Mouse (Mus musculus): ENCODE data around the gene Mindy3.

Gene Mindy3

GRCm38 (mm10) chr2:12301431-12302170 lies 117.7 kb downstream of the Mindy3 start, which contains the start of gene Itga8:
Gene Itga8 (minus strand): TSS chr2:12301922.
- peak; percentile 78 for DNase-seq (ENCODE audit: low read depth, low spot score)

DNA sequence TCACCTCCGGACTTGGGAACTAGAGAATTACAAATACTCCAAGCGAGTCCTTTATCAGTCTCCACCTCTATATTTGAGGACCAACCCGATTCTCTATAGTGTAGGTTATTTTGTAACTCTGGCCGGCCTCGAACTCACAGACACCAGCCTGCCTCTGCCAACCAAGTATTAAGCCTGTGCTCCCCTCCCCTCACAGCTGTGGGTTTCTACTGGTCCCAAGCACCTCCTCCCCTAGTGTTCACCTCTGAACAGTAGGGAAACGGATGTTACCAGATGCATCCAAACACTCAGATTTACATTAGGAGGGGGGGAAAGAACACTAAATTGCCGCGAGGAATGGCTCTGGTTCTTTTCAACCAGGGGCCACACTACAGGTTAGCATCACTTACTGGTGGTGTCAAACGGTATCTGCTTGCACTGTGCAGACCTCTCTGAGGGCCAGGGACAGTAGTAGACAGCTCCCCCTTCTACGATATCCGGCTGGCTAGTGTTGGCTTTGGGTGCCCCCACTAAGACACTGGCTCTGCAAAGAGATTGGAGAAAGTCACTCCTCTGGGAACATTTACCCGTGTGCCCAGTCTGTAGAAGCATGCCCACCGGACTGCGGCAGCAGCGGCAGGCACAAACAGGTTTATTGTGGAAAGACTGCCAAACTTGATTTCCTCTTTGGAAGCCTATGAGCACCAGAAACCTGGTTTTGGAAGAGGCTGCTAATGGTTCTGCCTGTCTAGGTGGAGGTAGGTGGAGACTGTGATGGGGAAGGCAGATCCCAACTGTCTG lies 118.6 kb downstream of the Mindy3 start:
- DNase-seq (ENCODE audit: low read depth, low spot score) = peak; percentile 21

GRCm38 (mm10) chr2:12297287-12297686 lies 122.0 kb downstream of the Mindy3 start:
- DNase-seq (ENCODE audit: low read depth, low spot score) = no peak
